Mouse (Mus musculus): Measurements from ENCODE around the gene Rims4. TPM values are rescaled to one million over a fixed set of nuclear protein-coding genes. Genes with fewer than 3 reads are reported as not detected.

The Rims4 gene
- polyA plus RNA-seq, 1 experiment from 2014 or later, result 0.13 TPM

Other genes with a start within 250 kb of the Rims4 start
- 9.0 and 9.9 TPM in 2 replicates for gene Ada, start 168.4 kb downstream of the Rims4 start, polyA plus RNA-seq (2015; fragmentation: Nextera tagmentation; extraction: Ambion mirVana)
- gene Ccn5, start 97.8 kb downstream of the Rims4 start, polyA plus RNA-seq (2015; fragmentation: Nextera tagmentation; extraction: Ambion mirVana), result 1.1 TPM in 2 replicates
- not detected in 2 replicates for gene Kcnk15, start 65.0 kb downstream of the Rims4 start, polyA plus RNA-seq (2015; fragmentation: Nextera tagmentation; extraction: Ambion mirVana)
- gene Ywhab, start 76.3 kb upstream of the Rims4 start, polyA plus RNA-seq (2015; fragmentation: Nextera tagmentation; extraction: Ambion mirVana), result 293 and 298 TPM in 2 replicates
- gene Pabpc1l, start 106.8 kb upstream of the Rims4 start, polyA plus RNA-seq (2015; fragmentation: Nextera tagmentation; extraction: Ambion mirVana), result 1.5 and 2.8 TPM in 2 replicates
- gene Stk4, start 151.6 kb upstream of the Rims4 start, polyA plus RNA-seq (2015; fragmentation: Nextera tagmentation; extraction: Ambion mirVana), result 17.7 and 19.6 TPM in 2 replicates
- 49.1 and 53.7 TPM in 2 replicates for gene Tomm34, start 152.5 kb upstream of the Rims4 start, polyA plus RNA-seq (2015; fragmentation: Nextera tagmentation; extraction: Ambion mirVana)